Mouse (Mus musculus): ENCODE measurements at regions not wholly inside any gene's neighbourhood (a gene's known extent, or its start where the extent isn't known, plus 50 kb on each side); places are given as distances from the start of the nearest gene placed in this dataset.
"Not testable (repeated sequence)": the region's sequence is repeated elsewhere in the genome, so short reads cannot be mapped to it uniquely, and the experiment has no call there.

- DNase-seq (ENCODE audit: low spot score) (no peak), ATAC-seq (no peak)
- Histone ChIP-seq H3K27me3 (replicated peaks; ENCODE audit: control insufficient read depth, insufficient read depth, low read length) (no peaks in the 10 kb centered on the region), H3K27ac (ENCODE audit: low read depth, low read length) (no peak overlapping the region), H3K9me3 (replicated peaks; ENCODE audit: control insufficient read depth, low read length) (no peaks in the 10 kb centered on the region), H3K9ac (ENCODE audit: low read length) (no peak overlapping the region), H3K4me3 (ENCODE audit: low read depth, low read length) (no peak overlapping the region), H3K4me1 (ENCODE audit: control insufficient read depth, insufficient read depth, low read length) (no peaks in the 10 kb centered on the region), H3K36me3 (ENCODE audit: control insufficient read depth, insufficient read depth, low read length) (no peaks in the 10 kb centered on the region), H3K4me2 (ENCODE audit: low read length) (no peak overlapping the region)
- 31% methylated on average over 2 of the region's 2 CpGs for WGBS
Measured at GRCm38 (mm10) chr11:93661657-93662056, 223.9 kb downstream of the Utp18 start.

DNA sequence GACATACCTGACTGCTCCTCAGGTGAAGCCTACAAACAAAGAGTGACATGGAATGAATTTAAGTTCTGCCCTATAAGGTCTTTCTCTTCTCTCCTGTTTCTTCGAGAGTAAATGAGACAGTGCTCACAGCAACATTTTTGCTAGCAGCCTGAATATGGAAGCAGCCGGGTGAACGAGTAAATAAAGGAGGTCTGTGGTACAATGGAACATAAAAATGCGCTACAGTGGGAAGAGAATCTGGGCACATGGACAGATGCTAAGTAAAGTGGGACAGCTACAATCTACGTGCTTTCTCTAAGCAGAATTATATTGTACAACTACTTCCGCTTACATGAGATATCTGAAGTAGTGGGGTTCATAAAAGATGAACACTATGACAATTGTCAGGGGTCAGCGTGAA, 225.2 kb downstream of the Utp18 start:
- Histone ChIP-seq H3K4me3 (ENCODE audit: low read depth, low read length) (no peak overlapping the region), H3K4me1 (ENCODE audit: control insufficient read depth, insufficient read depth, low read length) (no peaks in the 10 kb centered on the region), H3K9me3 (replicated peaks; ENCODE audit: control insufficient read depth, low read length) (no peaks in the 10 kb centered on the region), H3K36me3 (ENCODE audit: control insufficient read depth, insufficient read depth, low read length) (no peaks in the 10 kb centered on the region), H3K9ac (ENCODE audit: low read length) (no peak overlapping the region), H3K4me2 (ENCODE audit: low read length) (no peak overlapping the region), H3K27me3 (replicated peaks; ENCODE audit: control insufficient read depth, insufficient read depth, low read length) (no peaks in the 10 kb centered on the region), H3K27ac (ENCODE audit: low read depth, low read length) (no peak overlapping the region)
- ATAC-seq (no peak), DNase-seq (ENCODE audit: low spot score) (no peak)
- WGBS: 94% methylated on average over 7 of the region's 7 CpGs

DNA sequence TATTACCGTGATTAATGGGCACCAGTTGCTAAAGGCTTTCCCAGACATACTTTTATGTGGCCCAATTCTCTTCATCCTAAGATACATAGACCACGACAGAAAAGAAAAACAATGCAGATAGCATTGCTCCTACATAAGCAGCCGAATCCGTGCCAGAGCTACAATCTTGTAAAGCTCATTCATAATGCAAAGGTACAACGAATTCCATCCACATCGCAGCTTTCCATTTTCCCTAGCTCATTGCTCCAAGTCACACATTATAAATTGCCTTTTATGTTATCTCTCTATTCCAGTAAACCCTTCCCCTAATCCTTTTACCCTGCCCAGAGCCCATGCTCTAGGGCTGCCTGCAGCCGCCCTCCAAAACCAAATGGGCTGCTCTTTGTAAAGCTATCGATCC, 226.8 kb downstream of the Utp18 start:
- H3K4me3 ChIP-seq (ENCODE audit: low read depth, low read length): no peak overlapping the region
- no peak overlapping the region for H3K9ac ChIP-seq (ENCODE audit: low read length)
- DNase-seq (ENCODE audit: low spot score) (no peak), ATAC-seq (no peak)
- H3K36me3 ChIP-seq (ENCODE audit: control insufficient read depth, insufficient read depth, low read length): no peaks in the 10 kb centered on the region
- H3K9me3 ChIP-seq (replicated peaks; ENCODE audit: control insufficient read depth, low read length): no peaks in the 10 kb centered on the region
- no peaks in the 10 kb centered on the region for H3K4me1 ChIP-seq (ENCODE audit: control insufficient read depth, insufficient read depth, low read length)
- H3K4me2 ChIP-seq (ENCODE audit: low read length): no peak overlapping the region
- no peak overlapping the region for H3K27ac ChIP-seq (ENCODE audit: low read depth, low read length)
- no peaks in the 10 kb centered on the region for H3K27me3 ChIP-seq (replicated peaks; ENCODE audit: control insufficient read depth, insufficient read depth, low read length)
- 31% methylated on average over 8 of the region's 8 CpGs for WGBS

DNA sequence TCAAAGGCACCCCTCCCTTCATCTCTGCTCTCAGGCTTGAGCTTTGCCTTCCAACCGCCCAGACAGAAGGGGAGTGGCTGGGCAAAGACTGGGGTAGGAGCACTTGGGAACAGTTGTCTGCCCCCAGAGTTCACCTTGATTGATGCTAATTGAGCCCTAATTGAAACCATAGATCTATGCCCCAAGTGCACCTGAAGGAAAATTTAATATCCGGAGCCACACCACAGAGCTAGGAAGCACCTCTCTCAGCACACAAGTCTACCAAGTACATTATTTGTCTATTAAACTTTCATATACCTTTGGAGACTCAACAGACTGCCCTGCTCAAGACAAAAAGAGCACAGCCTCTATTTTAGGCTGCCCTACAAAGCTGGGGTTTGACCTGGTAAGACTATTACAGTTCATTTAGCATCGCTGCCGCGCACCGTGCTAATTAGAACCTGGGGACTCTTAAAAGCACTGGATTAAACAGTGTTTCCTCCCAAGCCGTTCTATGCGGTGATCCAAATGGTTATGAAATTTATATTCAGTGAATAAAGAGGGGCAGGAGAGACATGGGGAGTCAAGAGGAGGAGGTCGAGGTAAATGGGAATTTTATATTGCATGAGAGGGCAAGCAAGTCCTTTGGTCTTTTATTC, 229.8 kb downstream of the Utp18 start:
- H3K36me3 ChIP-seq (ENCODE audit: control insufficient read depth, insufficient read depth, low read length): no peaks in the 10 kb centered on the region
- WGBS: 63% methylated on average over 9 of the region's 9 CpGs
- H3K4me3 ChIP-seq (ENCODE audit: low read depth, low read length): no peak overlapping the region
- no peaks in the 10 kb centered on the region for H3K27me3 ChIP-seq (replicated peaks; ENCODE audit: control insufficient read depth, insufficient read depth, low read length)
- DNase-seq (ENCODE audit: low spot score) (no peak), ATAC-seq (no peak)
- H3K4me1 ChIP-seq (ENCODE audit: control insufficient read depth, insufficient read depth, low read length): no peaks in the 10 kb centered on the region
- no peak overlapping the region for H3K4me2 ChIP-seq (ENCODE audit: low read length)
- H3K9ac ChIP-seq (ENCODE audit: low read length): no peak overlapping the region
- no peak overlapping the region for H3K27ac ChIP-seq (ENCODE audit: low read depth, low read length)
- H3K9me3 ChIP-seq (replicated peaks; ENCODE audit: control insufficient read depth, low read length): no peaks in the 10 kb centered on the region

- H3K4me1 ChIP-seq (ENCODE audit: control insufficient read depth, insufficient read depth, low read length): no peaks in the 10 kb centered on the region
- H3K36me3 ChIP-seq (ENCODE audit: control insufficient read depth, insufficient read depth, low read length): no peaks in the 10 kb centered on the region
- no peak overlapping the region for H3K27ac ChIP-seq (ENCODE audit: low read depth, low read length)
- no peak overlapping the region for H3K9ac ChIP-seq (ENCODE audit: low read length)
- H3K4me3 ChIP-seq (ENCODE audit: low read depth, low read length): no peak overlapping the region
- no peak overlapping the region for H3K4me2 ChIP-seq (ENCODE audit: low read length)
- DNase-seq (ENCODE audit: low spot score): no peak
- WGBS: 79% methylated on average over 3 of the region's 3 CpGs
- no peaks in the 10 kb centered on the region for H3K9me3 ChIP-seq (replicated peaks; ENCODE audit: control insufficient read depth, low read length)
- no peaks in the 10 kb centered on the region for H3K27me3 ChIP-seq (replicated peaks; ENCODE audit: control insufficient read depth, insufficient read depth, low read length)
- ATAC-seq: no peak
Measured at GRCm38 (mm10) chr11:93653401-93653800, 232.2 kb downstream of the Utp18 start.

GRCm38 (mm10) chr11:93651966-93652365, 233.6 kb downstream of the Utp18 start:
- not testable (repeated sequence) for ATAC-seq; H3K9me3 ChIP-seq (replicated peaks; ENCODE audit: control insufficient read depth, low read length); H3K4me1 ChIP-seq (ENCODE audit: control insufficient read depth, insufficient read depth, low read length); H3K4me3 ChIP-seq (ENCODE audit: low read depth, low read length); H3K27me3 ChIP-seq (replicated peaks; ENCODE audit: control insufficient read depth, insufficient read depth, low read length); DNase-seq (ENCODE audit: low spot score); H3K4me2 ChIP-seq (ENCODE audit: low read length); H3K9ac ChIP-seq (ENCODE audit: low read length); H3K36me3 ChIP-seq (ENCODE audit: control insufficient read depth, insufficient read depth, low read length); H3K27ac ChIP-seq (ENCODE audit: low read depth, low read length)
